Mouse (Mus musculus) ES-Bruce4 (cell line): ENCODE data around the gene Akap10. TPM values are rescaled to one million over a fixed set of nuclear protein-coding genes. Genes with fewer than 3 reads are reported as not detected.

Source experiments
- H3K27ac ChIP-seq: 2 replicates; pipeline ENCODE4 v1.5.1; 2012; ENCODE audit warnings: low read length, inconsistent platforms; ENCODE audit not compliant: insufficient read depth
- H3K27me3 ChIP-seq: 2 replicates; pipeline ENCODE4 v1.6.1; 2012; ENCODE audit warnings: mild to moderate bottlenecking, low read length, inconsistent platforms; ENCODE audit not compliant: control insufficient read depth, poor library complexity, insufficient read depth, severe bottlenecking
- H3K36me3 ChIP-seq: 2 replicates; pipeline ENCODE4 v1.6.1; 2012; ENCODE audit warnings: inconsistent platforms, mild to moderate bottlenecking, low read length, moderate library complexity; ENCODE audit not compliant: control insufficient read depth, poor library complexity, insufficient read depth, severe bottlenecking
- H3K4me1 ChIP-seq: one replicate; pipeline ENCODE4 v1.8.1; 2011; ENCODE audit warnings: low read length; ENCODE audit not compliant: control insufficient read depth, insufficient read depth
- H3K4me3 ChIP-seq: 2 replicates; pipeline ENCODE4 v1.5.1; 2011; ENCODE audit warnings: low read depth, mild to moderate bottlenecking, low read length
- H3K9ac ChIP-seq: 2 replicates; pipeline ENCODE4 v1.6.1; 2012; ENCODE audit warnings: low read depth, mild to moderate bottlenecking, inconsistent platforms; ENCODE audit not compliant: poor library complexity, severe bottlenecking
- H3K9me3 ChIP-seq: replicated peaks from 2 replicates; pipeline ENCODE4 v1.6.1; 2012; ENCODE audit warnings: mild to moderate bottlenecking, low read length, inconsistent platforms; ENCODE audit not compliant: control insufficient read depth, poor library complexity, insufficient read depth, severe bottlenecking
- CTCF ChIP-seq: IDR thresholded peaks from one replicate; pipeline ENCODE4 v1.8.1; 2011; ENCODE audit warnings: low read depth, low read length
- EP300 ChIP-seq: IDR thresholded peaks from 2 replicates; pipeline ENCODE4 v1.6.1; 2011; ENCODE audit warnings: low read depth, low read length; ENCODE audit not compliant: insufficient read depth
- POLR2A ChIP-seq: IDR thresholded peaks from one replicate; pipeline ENCODE4 v1.8.1; 2011; ENCODE audit warnings: low read length; ENCODE audit not compliant: insufficient read depth
- polyA plus RNA-seq: library from polyadenylated mRNA; stranded (reverse); fragments of >200 nt; gene quantifications from 2 replicates; pipeline ENCODE4 v1.2.4, GENCODE M21; 2011; ENCODE audit warnings: low read depth; ENCODE audit not compliant: missing spikeins, insufficient read depth, insufficient read length

The Akap10 gene
- polyA plus RNA-seq, 1 experiment, result 28.4 TPM

GRCm38 (mm10) chr11:61957296-61957813, 27.3 kb upstream of the Akap10 start:
- Histone ChIP-seq H3K27me3 (peaks cover 2% of the 10 kb centered on the region; the same call in 1 of the 2 replicates), H3K9ac (peak overlapping the region; percentile 63), H3K4me1 (no peaks in the 10 kb centered on the region), H3K9me3 (peaks cover 6% of the 10 kb centered on the region; the same call in 1 of the 2 replicates), H3K36me3 (no peaks in the 10 kb centered on the region), H3K27ac (no peak overlapping the region), H3K4me3 (peak overlapping the region; percentile 87)
- TF ChIP-seq POLR2A, result no peak
- TF ChIP-seq CTCF, result no peak
- no peak for TF ChIP-seq EP300

- Histone ChIP-seq H3K36me3 (no peaks in the 10 kb centered on the region), H3K9ac (peak within 1 kb of the TSS; percentile 63), H3K4me1 (no peaks in the 10 kb centered on the region), H3K4me3 (peak within 1 kb of the TSS; percentile 87), H3K27me3 (peaks cover 2% of the 10 kb centered on the region; the same call in 1 of the 2 replicates), H3K9me3 (peaks cover 9% of the 10 kb centered on the region; the same call in 1 of the 2 replicates), H3K27ac (no peak within 1 kb of the TSS)
- TF ChIP-seq EP300, result no peak
- TF ChIP-seq CTCF, result peak; percentile 71
Measured at GRCm38 (mm10) chr11:61956572-61957295, 26.7 kb upstream of the Akap10 start, which contains the start of gene Specc1. Specc1 (plus strand) TSS chr11:61956763.

- TF ChIP-seq POLR2A, result no peak
- TF ChIP-seq EP300, result no peak
- TF ChIP-seq CTCF, result no peak
- peaks cover 9% of the 10 kb centered on the region; the same call in 1 of the 2 replicates for H3K9me3 ChIP-seq
- H3K27me3 ChIP-seq, result peaks cover 2% of the 10 kb centered on the region; the same call in 1 of the 2 replicates
- no peaks in the 10 kb centered on the region for H3K36me3 ChIP-seq
- no peak overlapping the region for H3K4me3 ChIP-seq
- no peak overlapping the region for H3K27ac ChIP-seq
- H3K9ac ChIP-seq, result no peak overlapping the region
- H3K4me1 ChIP-seq, result no peaks in the 10 kb centered on the region
Measured at GRCm38 (mm10) chr11:61955951-61956350, 25.9 kb upstream of the Akap10 start.

- H3K9ac ChIP-seq, result no peak overlapping the region
- H3K4me3 ChIP-seq, result no peak overlapping the region
- no peak overlapping the region for H3K27ac ChIP-seq
- H3K4me1 ChIP-seq, result no peaks in the 10 kb centered on the region
- no peaks in the 10 kb centered on the region for H3K36me3 ChIP-seq
- TF ChIP-seq EP300 (no peak), CTCF (no peak), POLR2A (no peak)
- H3K27me3 ChIP-seq, result peaks cover 2% of the 10 kb centered on the region; the same call in 1 of the 2 replicates
- peaks cover 9% of the 10 kb centered on the region; the same call in 1 of the 2 replicates for H3K9me3 ChIP-seq
Measured at GRCm38 (mm10) chr11:61955136-61955535, 25.1 kb upstream of the Akap10 start.

- Histone ChIP-seq H3K4me1 (no peaks in the 10 kb centered on the region), H3K27ac (no peak overlapping the region), H3K9ac (no peak overlapping the region), H3K36me3 (no peaks in the 10 kb centered on the region), H3K4me3 (peak overlapping the region; percentile 10; the same call in 1 of the 2 replicates), H3K9me3 (peaks cover 9% of the 10 kb centered on the region; the same call in 1 of the 2 replicates), H3K27me3 (no peaks in the 10 kb centered on the region)
- TF ChIP-seq POLR2A (no peak), CTCF (peak; percentile 95)
Measured at GRCm38 (mm10) chr11:61950632-61951031, 20.6 kb upstream of the Akap10 start.

- no peak overlapping the region for H3K9ac ChIP-seq
- H3K4me3 ChIP-seq, result no peak overlapping the region
- H3K9me3 ChIP-seq, result peaks cover 9% of the 10 kb centered on the region; the same call in 1 of the 2 replicates
- TF ChIP-seq CTCF (peak; percentile 12), EP300 (no peak), POLR2A (no peak)
- H3K4me1 ChIP-seq, result no peaks in the 10 kb centered on the region
- H3K27me3 ChIP-seq, result no peaks in the 10 kb centered on the region
- H3K36me3 ChIP-seq, result no peaks in the 10 kb centered on the region
- no peak overlapping the region for H3K27ac ChIP-seq
Measured at GRCm38 (mm10) chr11:61949315-61949714, 19.3 kb upstream of the Akap10 start.
